Mouse (Mus musculus) brain, embryonic 14.5 days (tissue): Measurements from ENCODE around the gene Leprot.

ENCODE experiments used
- CTCF ChIP-seq: fragments of 200-500 bp; IDR thresholded peaks from 2 replicates; pipeline ENCODE4 v1.5.1; 2012; ENCODE audit warnings: inconsistent platforms, mild to moderate bottlenecking, moderate library complexity, borderline replicate concordance; ENCODE audit not compliant: insufficient read depth, insufficient read length; ENCODE audit errors: extremely low read depth
- POLR2A ChIP-seq: fragments of 200-500 bp; IDR thresholded peaks from 2 replicates; pipeline ENCODE4 v1.6.1; 2012; ENCODE audit warnings: mild to moderate bottlenecking, inconsistent platforms, borderline replicate concordance; ENCODE audit not compliant: poor library complexity, insufficient read depth, insufficient read length, severe bottlenecking; ENCODE audit errors: extremely low read depth

- TF ChIP-seq POLR2A (no peak), CTCF (no peak)
These were observed 21.6 kb downstream of the Leprot start for GRCm38 (mm10) chr4:101669161-101669560.
